Comparison of ENCODE assay signal across 21 mouse cellular contexts in genomic region chr6:31923951-31924668, GRCm38 (mm10).
DNase-seq lines count a peak whose midpoint lies in the region; ATAC-seq lines count a peak whose summit lies in the region.
"Had no signal": no experiment of that assay in that cellular context is flagged by ENCODE, and none has a peak within 500 bp of the region (broad histone marks: within the 10 kb centered on the region; RNA-seq: fewer than 3 reads in every experiment).

No protein-coding gene starts in this region.

- peaks cover 13% of the 10 kb centered on the region for H3K4me1 ChIP-seq in forebrain, embryonic 13.5 days
- 0 out of 2 replicates have a peak, but pooled peaks cover 4% of the 10 kb centered on the region for H3K4me1 ChIP-seq in forebrain, embryonic 10.5 days
- peaks cover 8% of the 10 kb centered on the region for H3K4me1 ChIP-seq in forebrain, embryonic 16.5 days (replicated peaks; ENCODE audit: control insufficient read depth, insufficient read depth, low read length)
- H3K4me1 ChIP-seq in midbrain, embryonic 15.5 days, result peaks cover 10% of the 10 kb centered on the region
- H3K4me1 ChIP-seq: embryonic facial prominence, embryonic 10.5 days; limb, embryonic 13.5 days; liver, embryonic 15.5 days had no signal

- intact Hi-C loops in left cerebral cortex, postnatal 25 days (cut with DNase I), result no loop called here
- intact Hi-C loops in left cerebral cortex, postnatal 4 days (cut with DNase I), result no loop called here
- intact Hi-C loops in heart, postnatal 25 days (cut with DNase I), result no loop called here

- H3K36me3 ChIP-seq in forebrain, embryonic 13.5 days (ENCODE audit: poor library complexity, severe bottlenecking), result no peaks in the 10 kb centered on the region
- H3K36me3 ChIP-seq in forebrain, embryonic 10.5 days (replicated peaks), result no peaks in the 10 kb centered on the region
- no peaks in the 10 kb centered on the region for H3K36me3 ChIP-seq in forebrain, embryonic 16.5 days (ENCODE audit: control insufficient read depth, insufficient read depth)
- H3K36me3 ChIP-seq in midbrain, embryonic 15.5 days (replicated peaks), result no peaks in the 10 kb centered on the region
- H3K36me3 ChIP-seq: embryonic facial prominence, embryonic 10.5 days; limb, embryonic 13.5 days; liver, embryonic 15.5 days had no signal

- no peak overlapping the region for H3K4me2 ChIP-seq in forebrain, embryonic 13.5 days
- H3K4me2 ChIP-seq in forebrain, embryonic 16.5 days (ENCODE audit: low read length), result no peak overlapping the region
- H3K4me2 ChIP-seq in midbrain, embryonic 15.5 days, result no peak overlapping the region
- H3K4me2 ChIP-seq: heart, embryonic 11.5 days; limb, embryonic 13.5 days; liver, embryonic 15.5 days had no signal

- H3K27me3 ChIP-seq in forebrain, embryonic 13.5 days, result no peaks in the 10 kb centered on the region
- H3K27me3 ChIP-seq in forebrain, embryonic 10.5 days (ENCODE audit: poor library complexity, severe bottlenecking), result no peaks in the 10 kb centered on the region
- H3K27me3 ChIP-seq in forebrain, embryonic 16.5 days (replicated peaks; ENCODE audit: control insufficient read depth, insufficient read depth, low read length), result no peaks in the 10 kb centered on the region
- H3K27me3 ChIP-seq in midbrain, embryonic 15.5 days (replicated peaks), result no peaks in the 10 kb centered on the region
- H3K27me3 ChIP-seq: limb, embryonic 13.5 days; liver, embryonic 15.5 days had no signal

- no peak for DNase-seq in forebrain, embryonic 10.5 days (ENCODE audit: extremely low spot score, low spot score)
- peak; percentile 44 to 66 for DNase-seq in left cerebral cortex, postnatal 25 days (ENCODE audit: low spot score in 2 of 2)
- DNase-seq in left cerebral cortex, postnatal 4 days, result no peak
- DNase-seq in heart, postnatal 25 days (ENCODE audit: low spot score), result no peak
- DNase-seq in cerebellum, adult 8-10 months, result no peak
- DNase-seq: cerebellum, adult 11 months; cerebellum, postnatal 36 days; gastrocnemius, postnatal 10 days; heart, postnatal 4 days; kidney, adult 11 months; kidney, postnatal 14 days; lung, postnatal 14 days; thymus, postnatal 4 days had no signal

- no peak overlapping the region for H3K4me3 ChIP-seq in forebrain, embryonic 13.5 days
- no peak overlapping the region for H3K4me3 ChIP-seq in forebrain, embryonic 10.5 days
- no peak overlapping the region for H3K4me3 ChIP-seq in forebrain, embryonic 16.5 days (replicated peaks; ENCODE audit: low read length)
- no peak overlapping the region for H3K4me3 ChIP-seq in midbrain, embryonic 15.5 days
- H3K4me3 ChIP-seq: embryonic facial prominence, embryonic 10.5 days; erythroblast, embryonic 14.5 days; limb, embryonic 13.5 days; liver, embryonic 15.5 days had no signal

- H3K9me3 ChIP-seq in forebrain, embryonic 13.5 days (replicated peaks), result no peaks in the 10 kb centered on the region
- no peaks in the 10 kb centered on the region for H3K9me3 ChIP-seq in forebrain, embryonic 10.5 days
- no peaks in the 10 kb centered on the region for H3K9me3 ChIP-seq in forebrain, embryonic 16.5 days (ENCODE audit: control insufficient read depth, low read length)
- H3K9me3 ChIP-seq in midbrain, embryonic 15.5 days, result no peaks in the 10 kb centered on the region
- H3K9me3 ChIP-seq: embryonic facial prominence, embryonic 10.5 days; liver, embryonic 15.5 days had no signal

- H3K9ac ChIP-seq in forebrain, embryonic 13.5 days, result no peak overlapping the region
- H3K9ac ChIP-seq in forebrain, embryonic 16.5 days (replicated peaks; ENCODE audit: low read depth, low read length), result no peak overlapping the region; the same call in 1 of the 2 replicates
- no peak overlapping the region for H3K9ac ChIP-seq in midbrain, embryonic 15.5 days
- H3K9ac ChIP-seq: limb, embryonic 13.5 days; liver, embryonic 15.5 days had no signal

- no peak overlapping the region for H3K27ac ChIP-seq in forebrain, embryonic 13.5 days
- H3K27ac ChIP-seq in forebrain, embryonic 10.5 days, result no peak overlapping the region
- H3K27ac ChIP-seq in forebrain, embryonic 16.5 days (ENCODE audit: low read length), result no peak overlapping the region
- peak overlapping the region; percentile 59 for H3K27ac ChIP-seq in midbrain, embryonic 15.5 days
- H3K27ac ChIP-seq: embryonic facial prominence, embryonic 10.5 days; limb, embryonic 13.5 days; liver, embryonic 15.5 days had no signal

- WGBS in forebrain, embryonic 13.5 days, result 39% methylated on average over 3 of the region's 3 CpGs
- WGBS in forebrain, embryonic 10.5 days, result 47% methylated on average over 3 of the region's 3 CpGs
- WGBS in forebrain, embryonic 16.5 days, result 17% methylated on average over 3 of the region's 3 CpGs
- 40% methylated on average over 3 of the region's 3 CpGs for WGBS in midbrain, embryonic 15.5 days

- 0 out of 2 replicates have a peak, but pooled peaks have one; percentile 51 for ATAC-seq in forebrain, embryonic 13.5 days
- ATAC-seq in forebrain, embryonic 16.5 days, result peak; percentile 78
- ATAC-seq in midbrain, embryonic 15.5 days (replicated peaks), result peak; percentile 81

Comparison
In these comparisons a context has a peak if more than half of its experiments do, and no peak if none do; other contexts are left out.
1. DNase-seq: peak in left cerebral cortex, postnatal 25 days (2 of 2); none in forebrain, embryonic 10.5 days (single experiment), left cerebral cortex, postnatal 4 days (single experiment), heart, postnatal 25 days (single experiment) and cerebellum, adult 8-10 months (single experiment).
2. Peak in every context shown above with its lines, with median percentiles within 50 percentile points of each other: ATAC-seq.